Mouse (Mus musculus) forebrain, embryonic 16.5 days (tissue): ENCODE measurements around the gene Banf2. TPM values are rescaled to one million over a fixed set of nuclear protein-coding genes. Genes with fewer than 3 reads are reported as not detected.

Experiments
- ATAC-seq: fragments of 200-750 bp; cut with Nextera tagmentation; 2 replicates; pipeline ENCODE4 v1.8.0; 2017; ENCODE audit warnings: mild to moderate bottlenecking, moderate library complexity
- H3K27ac ChIP-seq: fragments of 300-500 bp; sonication (generic); 2 replicates; pipeline ENCODE4 v1.5.1; 2014; ENCODE audit warnings: low read length, control low read depth
- H3K27me3 ChIP-seq: fragments of 300-500 bp; sonication (generic); replicated peaks from 2 replicates; pipeline ENCODE4 v1.6.1; 2014; ENCODE audit warnings: low read length; ENCODE audit not compliant: control insufficient read depth, insufficient read depth
- H3K36me3 ChIP-seq: fragments of 300-500 bp; sonication (generic); 2 replicates; pipeline ENCODE4 v1.6.1; 2014; ENCODE audit not compliant: control insufficient read depth, insufficient read depth
- H3K4me1 ChIP-seq: fragments of 300-500 bp; sonication (generic); replicated peaks from 2 replicates; pipeline ENCODE4 v1.6.1; 2014; ENCODE audit warnings: low read length; ENCODE audit not compliant: control insufficient read depth, insufficient read depth
- H3K4me2 ChIP-seq: fragments of 300-500 bp; sonication (generic); 2 replicates; pipeline ENCODE4 v1.6.1; 2014; ENCODE audit warnings: mild to moderate bottlenecking, low read length, control low read depth
- H3K4me3 ChIP-seq: fragments of 300-500 bp; sonication (generic); replicated peaks from 2 replicates; pipeline ENCODE4 v1.5.1; 2014; ENCODE audit warnings: mild to moderate bottlenecking, low read length, control low read depth
- H3K9ac ChIP-seq: fragments of 300-500 bp; sonication (generic); replicated peaks from 2 replicates; pipeline ENCODE4 v1.6.1; 2014; ENCODE audit warnings: low read depth, low read length, control low read depth
- H3K9me3 ChIP-seq: fragments of 300-500 bp; sonication (generic); 2 replicates; pipeline ENCODE4 v1.6.1; 2016; ENCODE audit warnings: low read length; ENCODE audit not compliant: control insufficient read depth
- WGBS: fragments of 180-500 bp; shearing (Covaris S2); extraction: QIAGEN DNeasy Blood & Tissue Kit; methylation state at CpG from one replicate; pipeline ENCODE4 v1.1.7; 2014; 5-methylcytosine and 5-hydroxymethylcytosine counted together
- polyA plus RNA-seq: library from polyadenylated mRNA; unstranded; fragments of >200 nt; fragmentation: Nextera tagmentation; extraction: Ambion mirVana; gene quantifications from 2 replicates; pipeline ENCODE4 v1.2.1, GENCODE M21; 2015

The Banf2 gene
- polyA plus RNA-seq, 1 experiment from 2014 or later = not detected

DNA sequence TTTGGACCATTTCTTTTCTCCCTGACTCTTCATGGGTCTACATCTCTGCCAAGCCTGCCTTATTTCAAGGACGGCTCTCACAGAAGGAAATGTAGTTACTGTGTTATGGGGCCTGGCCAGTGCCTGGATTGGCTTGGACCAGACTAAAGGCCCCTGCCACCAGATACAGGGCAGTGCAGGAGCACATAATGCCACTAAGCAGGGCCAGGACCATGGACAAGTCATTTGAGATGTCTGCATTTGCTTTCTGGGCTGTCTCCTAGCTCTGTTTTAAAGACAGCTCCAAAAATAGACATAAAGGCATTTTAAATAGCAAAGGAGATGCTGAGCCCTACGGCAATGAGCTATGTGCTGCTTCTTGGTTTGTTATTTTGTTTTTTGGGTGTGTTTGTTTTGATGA, 43.8 kb downstream of the Banf2 start:
- ATAC-seq = no peak
- Histone ChIP-seq H3K4me1 (no peaks in the 10 kb centered on the region), H3K36me3 (no peaks in the 10 kb centered on the region), H3K4me3 (no peak overlapping the region), H3K9me3 (no peaks in the 10 kb centered on the region), H3K4me2 (no peak overlapping the region), H3K27me3 (no peaks in the 10 kb centered on the region), H3K9ac (no peak overlapping the region), H3K27ac (no peak overlapping the region)
- 90% methylated on average over 2 of the region's 2 CpGs for WGBS

DNA sequence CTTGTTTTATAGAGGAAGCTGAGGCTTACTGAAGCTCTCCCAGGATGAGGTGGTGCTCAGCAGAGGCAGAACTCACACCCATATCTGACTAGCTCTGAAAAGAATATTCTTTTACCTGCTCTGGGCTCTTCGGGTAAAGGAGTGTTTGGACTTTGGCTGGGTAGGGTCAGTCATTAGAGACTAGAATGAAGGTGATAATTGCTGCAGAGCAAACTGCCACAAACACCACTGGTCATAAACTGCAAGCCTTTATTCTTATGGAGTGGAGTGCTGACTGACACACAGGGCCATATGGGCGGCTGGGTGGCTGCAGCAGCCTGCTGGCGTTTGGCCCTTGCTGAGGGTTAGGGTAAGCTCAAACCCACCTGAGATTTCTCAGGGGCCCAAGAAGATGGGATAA, 46.0 kb downstream of the Banf2 start:
- no peaks in the 10 kb centered on the region for H3K27me3 ChIP-seq
- WGBS = 88% methylated on average over 3 of the region's 3 CpGs
- H3K4me2 ChIP-seq = no peak overlapping the region
- no peak for ATAC-seq
- H3K4me1 ChIP-seq = no peaks in the 10 kb centered on the region
- H3K9me3 ChIP-seq = no peaks in the 10 kb centered on the region
- H3K36me3 ChIP-seq = no peaks in the 10 kb centered on the region
- H3K9ac ChIP-seq = no peak overlapping the region
- H3K4me3 ChIP-seq = no peak overlapping the region
- no peak overlapping the region for H3K27ac ChIP-seq

DNA sequence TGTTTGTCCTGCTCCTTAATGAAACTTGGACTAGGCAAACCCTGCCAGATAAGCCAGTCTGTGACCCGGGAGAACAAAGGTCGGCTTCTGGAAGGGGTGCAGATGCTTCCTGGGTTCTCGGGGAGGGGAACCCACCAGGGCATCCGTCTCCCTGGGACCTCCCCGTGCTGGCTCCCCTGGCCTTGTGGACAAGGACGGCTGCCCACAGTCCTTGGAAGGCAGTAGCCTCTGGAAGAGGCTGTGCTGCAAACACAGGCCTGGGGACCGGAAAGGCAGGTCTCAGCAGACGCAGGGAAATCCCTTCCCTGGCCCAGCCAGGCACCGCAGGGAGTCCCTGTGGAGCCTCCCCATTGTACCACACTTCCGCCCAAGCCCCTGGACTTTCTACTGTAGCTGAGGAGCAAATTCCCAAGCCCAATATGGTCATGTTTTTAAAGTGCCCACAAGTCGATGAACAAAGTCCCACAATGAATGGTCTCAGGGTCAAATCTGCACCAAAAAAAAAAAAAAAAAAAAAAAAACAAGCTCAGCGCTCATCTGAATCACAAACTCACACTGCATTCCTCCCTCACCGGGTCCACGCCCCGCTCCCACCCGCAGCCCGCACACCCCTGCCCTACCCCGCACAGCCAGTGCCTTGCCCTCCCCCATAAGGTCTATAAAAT, 53.5 kb downstream of the Banf2 start:
- Histone ChIP-seq H3K9ac (no peak overlapping the region), H3K4me1 (no peaks in the 10 kb centered on the region), H3K4me2 (no peak overlapping the region), H3K4me3 (no peak overlapping the region), H3K27me3 (no peaks in the 10 kb centered on the region), H3K9me3 (no peaks in the 10 kb centered on the region), H3K27ac (no peak overlapping the region), H3K36me3 (no peaks in the 10 kb centered on the region)
- no peak for ATAC-seq
- WGBS = 31% methylated on average over 18 of the region's 18 CpGs

DNA sequence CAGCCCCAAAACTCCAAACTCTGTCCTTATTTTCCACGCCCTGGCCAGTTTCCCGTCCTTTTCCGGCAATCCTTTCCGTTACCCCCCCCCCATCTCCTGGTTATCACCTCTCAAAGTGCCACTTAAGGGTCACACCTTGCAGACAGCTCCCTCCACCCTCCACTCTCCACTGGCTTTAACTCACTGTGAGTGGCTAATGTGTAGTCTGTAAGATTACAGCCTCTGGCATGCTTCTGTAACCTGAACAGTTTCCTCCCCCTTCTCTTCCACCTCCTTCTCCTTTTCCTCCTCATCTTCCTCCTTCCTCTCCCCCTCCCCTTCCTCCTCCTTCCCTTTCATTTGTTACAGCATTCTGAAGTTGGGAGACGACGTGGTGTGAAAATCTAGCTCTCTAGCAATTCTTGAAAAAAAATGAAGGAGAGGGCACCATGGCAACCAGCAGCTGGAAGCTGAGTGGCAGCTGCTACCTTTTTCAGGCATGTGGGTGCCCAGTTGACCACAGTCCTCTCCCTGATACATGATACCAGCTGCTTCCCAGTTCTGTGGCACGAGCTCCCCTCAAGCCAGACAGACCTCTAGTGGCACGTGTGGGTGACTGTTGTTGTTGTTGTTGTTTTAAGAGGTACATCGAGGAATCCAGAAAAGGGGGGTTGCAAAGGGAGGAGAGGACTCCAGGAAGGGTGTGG, 55.2 kb downstream of the Banf2 start:
- no peak overlapping the region for H3K4me3 ChIP-seq
- no peak overlapping the region for H3K27ac ChIP-seq
- no peak overlapping the region for H3K9ac ChIP-seq
- no peaks in the 10 kb centered on the region for H3K27me3 ChIP-seq
- no peaks in the 10 kb centered on the region for H3K36me3 ChIP-seq
- no peaks in the 10 kb centered on the region for H3K9me3 ChIP-seq
- no peaks in the 10 kb centered on the region for H3K4me1 ChIP-seq
- ATAC-seq = no peak
- 61% methylated on average over 9 of the region's 9 CpGs for WGBS
- H3K4me2 ChIP-seq = no peak overlapping the region

DNA sequence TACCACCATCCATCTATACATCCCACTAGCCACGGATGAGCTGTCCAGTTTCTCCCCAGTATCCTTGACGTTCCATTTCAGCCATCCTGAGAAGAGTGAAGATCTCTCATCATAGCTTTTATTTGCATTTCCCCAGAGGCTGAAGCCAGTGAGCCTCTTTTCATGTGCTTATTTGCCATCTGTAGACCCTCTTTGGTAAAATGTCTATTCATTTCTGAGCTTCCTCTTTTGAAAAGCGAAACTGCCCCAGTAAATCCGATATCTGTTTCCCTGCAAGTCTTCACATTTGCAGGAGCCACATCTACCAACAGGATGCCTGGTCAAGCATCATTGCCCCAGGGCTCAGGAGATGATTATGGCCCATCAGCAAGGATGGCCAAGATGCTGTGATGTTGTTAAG, 59.9 kb downstream of the Banf2 start:
- no peaks in the 10 kb centered on the region for H3K9me3 ChIP-seq
- H3K9ac ChIP-seq = no peak overlapping the region
- H3K27me3 ChIP-seq = no peaks in the 10 kb centered on the region
- no peak overlapping the region for H3K4me3 ChIP-seq
- no peaks in the 10 kb centered on the region for H3K36me3 ChIP-seq
- no peaks in the 10 kb centered on the region for H3K4me1 ChIP-seq
- no peak overlapping the region for H3K4me2 ChIP-seq
- no peak for ATAC-seq
- 87% methylated on average over 4 of the region's 4 CpGs for WGBS
- H3K27ac ChIP-seq = no peak overlapping the region

DNA sequence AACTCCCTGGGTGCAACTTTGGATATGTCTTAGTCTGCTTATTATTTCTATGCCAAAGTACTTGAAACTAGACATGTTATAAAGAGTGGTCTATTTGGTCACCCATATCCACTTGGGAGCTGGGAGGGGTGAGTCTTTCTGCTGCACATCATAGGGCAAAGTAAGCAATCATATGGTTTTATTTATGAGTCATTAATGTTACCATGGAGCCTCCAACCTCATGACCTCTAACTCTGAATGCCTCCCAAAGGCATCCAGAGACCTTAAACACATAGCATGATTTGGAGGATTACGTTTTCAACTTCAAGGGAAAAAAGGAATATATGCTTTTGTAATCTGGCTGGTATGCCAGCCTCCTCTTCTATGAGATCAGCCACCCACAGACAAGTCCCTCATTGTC, 61.9 kb downstream of the Banf2 start:
- Histone ChIP-seq H3K4me1 (no peaks in the 10 kb centered on the region), H3K27me3 (no peaks in the 10 kb centered on the region), H3K4me2 (no peak overlapping the region), H3K9me3 (no peaks in the 10 kb centered on the region), H3K9ac (no peak overlapping the region), H3K4me3 (no peak overlapping the region), H3K36me3 (no peaks in the 10 kb centered on the region), H3K27ac (no peak overlapping the region)
- 85% methylated on average over 1 of the region's 1 CpGs for WGBS
- ATAC-seq = no peak

DNA sequence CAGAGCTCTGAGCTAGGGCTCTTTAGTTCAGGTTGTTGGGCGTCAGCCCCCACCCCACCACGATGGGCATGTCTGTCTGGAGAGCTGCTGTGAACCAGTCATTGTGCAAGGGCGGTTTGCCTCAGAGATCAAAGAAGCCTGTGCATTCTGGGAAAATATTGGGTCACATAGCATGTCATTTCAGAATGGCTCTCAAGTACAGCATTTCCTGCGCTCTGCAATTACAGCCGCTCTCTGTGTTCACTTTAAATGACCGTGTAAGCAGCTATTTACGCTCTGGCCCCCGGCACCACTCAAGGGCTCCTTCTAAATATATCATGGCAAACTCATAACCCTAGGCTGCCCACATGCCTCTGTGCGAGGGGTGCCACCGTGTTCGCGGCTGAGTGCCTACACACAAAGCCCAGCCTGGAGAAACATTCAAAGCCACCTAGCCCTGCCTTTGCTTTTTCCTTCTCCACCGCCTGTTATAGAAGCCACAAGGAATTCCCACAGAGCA, 68.7 kb downstream of the Banf2 start:
- H3K4me3 ChIP-seq = no peak overlapping the region
- no peaks in the 10 kb centered on the region for H3K9me3 ChIP-seq
- ATAC-seq = peak; percentile 61
- H3K4me1 ChIP-seq = 0 out of 2 replicates have a peak, but pooled peaks cover 2% of the 10 kb centered on the region
- no peak overlapping the region for H3K4me2 ChIP-seq
- no peak overlapping the region for H3K9ac ChIP-seq
- no peaks in the 10 kb centered on the region for H3K27me3 ChIP-seq
- WGBS = 16% methylated on average over 13 of the region's 13 CpGs
- H3K27ac ChIP-seq = no peak overlapping the region
- H3K36me3 ChIP-seq = no peaks in the 10 kb centered on the region

DNA sequence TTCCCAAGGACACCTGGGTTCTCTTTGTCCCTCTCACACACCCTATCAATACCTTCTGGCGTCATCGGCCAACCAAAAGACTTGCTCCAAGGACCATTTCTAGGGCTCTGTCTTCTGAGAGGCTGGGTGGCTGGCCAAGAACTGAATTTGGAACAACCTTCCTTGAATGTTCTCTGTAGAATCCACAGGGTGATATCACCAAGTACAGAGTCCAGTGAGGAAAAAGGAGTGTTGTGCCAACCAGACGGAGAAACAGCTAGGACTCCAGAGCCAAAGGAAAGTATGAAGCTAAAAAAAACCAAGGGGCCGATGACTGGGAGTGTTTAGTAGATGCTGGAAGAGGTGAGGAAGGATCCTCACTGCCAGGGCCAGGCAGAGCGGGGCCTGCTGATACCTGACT, 74.5 kb downstream of the Banf2 start:
- 92% methylated on average over 5 of the region's 5 CpGs for WGBS
- ATAC-seq = no peak

DNA sequence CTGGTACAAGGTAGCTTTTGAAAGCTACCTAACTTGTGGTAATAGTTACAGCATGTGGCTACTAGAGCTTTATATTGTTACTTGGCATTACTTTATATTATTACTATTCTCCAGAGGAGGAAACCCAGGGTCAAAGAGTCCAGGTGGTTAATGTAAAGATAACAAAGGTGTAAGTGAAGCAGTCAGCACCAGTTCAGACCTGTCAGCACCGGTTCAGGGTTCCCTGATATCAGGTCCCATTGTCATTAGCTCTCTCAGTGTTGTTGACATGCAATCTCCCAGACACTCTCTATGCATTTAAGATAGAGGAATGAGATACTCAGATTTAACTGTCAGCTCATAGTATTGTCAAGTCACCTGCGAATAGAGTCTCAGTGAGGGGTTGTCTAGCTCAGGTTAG, 75.0 kb downstream of the Banf2 start:
- ATAC-seq = no peak
- H3K27me3 ChIP-seq = no peaks in the 10 kb centered on the region
- H3K4me2 ChIP-seq = no peak overlapping the region
- no peaks in the 10 kb centered on the region for H3K9me3 ChIP-seq
- H3K4me1 ChIP-seq = no peaks in the 10 kb centered on the region
- no peak overlapping the region for H3K4me3 ChIP-seq
- no peak overlapping the region for H3K27ac ChIP-seq
- H3K9ac ChIP-seq = no peak overlapping the region
- H3K36me3 ChIP-seq = no peaks in the 10 kb centered on the region
- 89% methylated on average over 2 of the region's 2 CpGs for WGBS

More for the DNA sequence above, 74.5 kb downstream of the Banf2 start:
- H3K27ac ChIP-seq = no peak overlapping the region
- no peaks in the 10 kb centered on the region for H3K4me1 ChIP-seq
- H3K4me2 ChIP-seq = no peak overlapping the region
- H3K27me3 ChIP-seq = no peaks in the 10 kb centered on the region
- no peak overlapping the region for H3K4me3 ChIP-seq
- H3K9ac ChIP-seq = no peak overlapping the region
- no peaks in the 10 kb centered on the region for H3K36me3 ChIP-seq
- no peaks in the 10 kb centered on the region for H3K9me3 ChIP-seq
